Mouse (Mus musculus) ES-Bruce4 (cell line): ENCODE measurements around the gene Fibcd1. TPM values are rescaled to one million over a fixed set of nuclear protein-coding genes. Genes with fewer than 3 reads are reported as not detected.

ENCODE experiments used
- H3K27ac ChIP-seq: 2 replicates; pipeline ENCODE4 v1.5.1; 2012; ENCODE audit warnings: low read length, inconsistent platforms; ENCODE audit not compliant: insufficient read depth
- H3K27me3 ChIP-seq: 2 replicates; pipeline ENCODE4 v1.6.1; 2012; ENCODE audit warnings: mild to moderate bottlenecking, low read length, inconsistent platforms; ENCODE audit not compliant: control insufficient read depth, poor library complexity, insufficient read depth, severe bottlenecking
- H3K36me3 ChIP-seq: 2 replicates; pipeline ENCODE4 v1.6.1; 2012; ENCODE audit warnings: inconsistent platforms, mild to moderate bottlenecking, low read length, moderate library complexity; ENCODE audit not compliant: control insufficient read depth, poor library complexity, insufficient read depth, severe bottlenecking
- H3K4me1 ChIP-seq: one replicate; pipeline ENCODE4 v1.8.1; 2011; ENCODE audit warnings: low read length; ENCODE audit not compliant: control insufficient read depth, insufficient read depth
- H3K4me3 ChIP-seq: 2 replicates; pipeline ENCODE4 v1.5.1; 2011; ENCODE audit warnings: low read depth, mild to moderate bottlenecking, low read length
- H3K9ac ChIP-seq: 2 replicates; pipeline ENCODE4 v1.6.1; 2012; ENCODE audit warnings: low read depth, mild to moderate bottlenecking, inconsistent platforms; ENCODE audit not compliant: poor library complexity, severe bottlenecking
- H3K9me3 ChIP-seq: replicated peaks from 2 replicates; pipeline ENCODE4 v1.6.1; 2012; ENCODE audit warnings: mild to moderate bottlenecking, low read length, inconsistent platforms; ENCODE audit not compliant: control insufficient read depth, poor library complexity, insufficient read depth, severe bottlenecking
- CTCF ChIP-seq: IDR thresholded peaks from one replicate; pipeline ENCODE4 v1.8.1; 2011; ENCODE audit warnings: low read depth, low read length
- EP300 ChIP-seq: IDR thresholded peaks from 2 replicates; pipeline ENCODE4 v1.6.1; 2011; ENCODE audit warnings: low read depth, low read length; ENCODE audit not compliant: insufficient read depth
- POLR2A ChIP-seq: IDR thresholded peaks from one replicate; pipeline ENCODE4 v1.8.1; 2011; ENCODE audit warnings: low read length; ENCODE audit not compliant: insufficient read depth
- polyA plus RNA-seq: library from polyadenylated mRNA; stranded (reverse); fragments of >200 nt; gene quantifications from 2 replicates; pipeline ENCODE4 v1.2.4, GENCODE M21; 2011; ENCODE audit warnings: low read depth; ENCODE audit not compliant: missing spikeins, insufficient read depth, insufficient read length

Fibcd1 gene
- polyA plus RNA-seq, 1 experiment, result not detected

DNA sequence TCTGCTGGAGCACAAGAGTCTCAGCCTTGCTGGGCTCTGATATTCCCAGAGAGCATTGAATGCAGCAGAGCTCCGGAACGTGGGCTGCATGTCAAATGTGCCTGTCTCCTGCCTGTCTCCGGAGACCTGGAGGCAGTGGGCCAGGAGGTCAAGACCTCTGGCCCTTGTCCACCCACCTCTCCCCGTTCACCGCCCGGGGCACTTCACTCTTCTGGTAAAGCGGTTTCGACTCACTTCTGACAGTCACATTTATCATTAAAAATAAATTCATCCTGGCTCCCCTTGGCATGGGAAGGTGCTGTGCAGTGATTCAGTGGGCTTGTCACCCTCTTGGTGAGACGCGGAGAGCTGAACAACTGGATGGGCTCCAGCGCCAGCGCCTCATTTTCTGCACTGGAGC lies 4.3 kb upstream of the Fibcd1 start:
- no peaks in the 10 kb centered on the region for H3K9me3 ChIP-seq
- H3K4me3 ChIP-seq, result no peak overlapping the region
- no peaks in the 10 kb centered on the region for H3K36me3 ChIP-seq
- no peak overlapping the region for H3K9ac ChIP-seq
- H3K27me3 ChIP-seq, result peaks cover 11% of the 10 kb centered on the region
- TF ChIP-seq POLR2A (no peak), EP300 (no peak), CTCF (no peak)
- H3K4me1 ChIP-seq, result no peaks in the 10 kb centered on the region
- no peak overlapping the region for H3K27ac ChIP-seq

DNA sequence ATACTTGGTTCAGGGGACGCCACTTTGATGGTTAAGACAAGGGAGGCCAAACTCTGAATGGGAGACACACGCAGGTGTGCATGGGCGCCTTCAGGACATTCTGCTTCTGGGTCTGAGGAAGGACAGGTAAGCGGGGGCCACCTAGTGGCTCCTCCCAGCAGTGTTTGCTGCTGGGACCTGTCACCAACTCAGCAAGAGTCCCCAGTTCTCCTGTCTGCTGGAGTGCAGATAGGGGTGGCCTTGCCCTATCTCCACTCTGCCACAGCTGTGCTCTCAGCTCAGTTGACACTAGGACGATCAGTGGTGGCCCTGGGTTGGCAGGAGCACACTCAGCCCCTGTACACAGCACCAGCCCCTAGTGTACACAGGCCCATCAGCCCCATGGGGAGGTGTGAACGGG lies 2.1 kb upstream of the Fibcd1 start:
- no peak overlapping the region for H3K27ac ChIP-seq
- TF ChIP-seq EP300 (no peak), CTCF (peak; percentile 76)
- H3K36me3 ChIP-seq, result no peaks in the 10 kb centered on the region
- peaks cover 11% of the 10 kb centered on the region for H3K27me3 ChIP-seq
- no peaks in the 10 kb centered on the region for H3K9me3 ChIP-seq
- no peak overlapping the region for H3K4me3 ChIP-seq
- no peak overlapping the region for H3K9ac ChIP-seq
- H3K4me1 ChIP-seq, result no peaks in the 10 kb centered on the region

DNA sequence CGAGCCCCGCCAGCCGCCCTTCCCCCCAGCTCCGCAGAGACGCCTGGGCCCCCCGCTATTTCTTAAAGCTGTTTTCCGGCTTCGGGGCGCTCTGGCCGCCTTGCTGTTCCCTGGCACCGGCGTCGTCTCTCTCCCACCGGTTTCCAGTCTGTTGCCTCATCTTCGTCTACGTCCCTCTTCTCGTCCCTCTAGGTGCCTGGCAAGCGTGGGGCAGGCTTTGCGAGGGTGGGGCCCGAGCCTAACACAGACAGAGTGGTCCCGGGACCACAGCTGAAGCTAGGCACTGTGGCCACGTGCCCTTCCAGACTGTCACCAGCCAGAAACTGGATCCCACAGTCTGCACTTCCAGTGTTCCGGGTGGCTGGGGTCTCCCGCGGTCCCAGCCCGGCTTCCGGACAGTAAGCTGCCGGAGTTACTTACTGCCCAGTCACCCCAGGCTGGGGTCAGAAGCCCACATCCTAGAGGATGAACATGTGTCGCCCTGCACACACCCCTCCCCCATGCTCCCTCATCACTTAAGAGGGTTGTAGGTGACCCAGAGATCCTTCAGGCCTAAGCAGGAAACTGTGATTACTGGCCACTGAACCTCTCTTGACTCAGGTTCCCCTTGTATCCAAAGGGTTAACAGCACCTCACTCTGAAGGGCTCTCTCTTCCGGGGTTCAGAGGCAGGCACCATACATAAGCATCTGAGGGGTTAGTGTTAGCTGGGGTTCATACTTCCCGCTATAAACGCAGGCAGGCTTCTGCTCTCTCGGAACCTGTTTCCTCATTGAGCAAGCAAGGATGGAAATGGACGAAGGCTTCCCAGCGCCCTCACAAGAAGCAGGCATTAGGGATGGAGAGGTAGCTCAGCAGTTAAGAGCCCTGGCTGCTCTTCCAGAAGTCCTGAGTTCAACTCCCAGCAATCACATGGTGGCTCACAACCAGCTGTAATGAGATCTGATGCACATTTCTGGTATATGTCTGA lies 1.2 kb upstream of the Fibcd1 start:
- Histone ChIP-seq H3K4me3 (no peak overlapping the region), H3K4me1 (no peaks in the 10 kb centered on the region), H3K36me3 (no peaks in the 10 kb centered on the region), H3K27me3 (peaks cover 11% of the 10 kb centered on the region), H3K9me3 (no peaks in the 10 kb centered on the region), H3K27ac (no peak overlapping the region), H3K9ac (peak overlapping the region; percentile 65)
- TF ChIP-seq EP300 (no peak), CTCF (no peak), POLR2A (no peak)

DNA sequence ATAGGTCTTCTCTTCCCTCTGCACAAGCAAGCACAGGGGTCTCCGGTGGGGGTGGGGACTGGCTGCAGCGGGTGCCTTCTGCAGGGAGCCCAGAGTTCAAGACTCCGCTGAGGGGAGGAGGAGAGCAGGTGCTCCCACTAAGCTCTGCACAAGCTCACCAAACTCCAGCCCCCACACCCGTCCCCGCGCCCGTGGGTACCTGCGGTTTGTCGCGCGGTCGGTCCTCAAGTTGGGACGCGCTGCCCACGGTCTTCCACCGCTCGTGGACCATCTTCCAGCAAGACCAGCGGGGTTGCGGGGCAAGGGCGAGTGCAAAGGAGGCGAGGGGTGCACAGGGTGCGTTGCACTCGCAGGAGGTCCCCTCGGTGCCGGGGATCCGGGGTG lies 301 bp downstream of the Fibcd1 start:
- Histone ChIP-seq H3K9me3 (no peaks in the 10 kb centered on the region), H3K4me3 (peak overlapping the region; percentile 74), H3K4me1 (no peaks in the 10 kb centered on the region), H3K27me3 (peaks cover 11% of the 10 kb centered on the region), H3K9ac (peak overlapping the region; percentile 65), H3K27ac (no peak overlapping the region), H3K36me3 (no peaks in the 10 kb centered on the region)
- TF ChIP-seq POLR2A (no peak), CTCF (no peak), EP300 (no peak)

DNA sequence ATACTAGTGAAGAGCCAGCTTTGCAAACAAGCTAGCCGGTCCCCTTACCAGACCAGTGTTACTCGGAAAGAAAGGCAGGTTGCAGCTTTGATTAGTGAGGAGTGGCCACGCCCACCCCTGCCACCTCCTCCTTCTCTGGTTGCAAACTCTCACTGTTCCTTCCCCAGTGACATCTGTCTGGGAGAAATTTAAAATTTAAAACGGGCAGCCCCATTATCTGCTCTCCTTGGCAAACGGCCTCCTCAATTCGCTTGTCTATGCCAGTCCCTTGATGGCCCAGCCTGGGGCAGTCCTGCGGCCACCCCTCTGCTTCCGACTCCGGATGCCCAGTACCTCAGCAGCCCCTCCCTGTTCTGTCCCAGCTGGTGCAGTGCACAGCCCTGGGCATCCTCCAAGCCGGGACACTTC lies 1.1 kb downstream of the Fibcd1 start:
- Histone ChIP-seq H3K27ac (no peak overlapping the region), H3K9me3 (no peaks in the 10 kb centered on the region), H3K36me3 (no peaks in the 10 kb centered on the region), H3K4me3 (no peak overlapping the region), H3K27me3 (peaks cover 11% of the 10 kb centered on the region), H3K4me1 (no peaks in the 10 kb centered on the region), H3K9ac (no peak overlapping the region)
- TF ChIP-seq EP300 (no peak), POLR2A (no peak), CTCF (no peak)

DNA sequence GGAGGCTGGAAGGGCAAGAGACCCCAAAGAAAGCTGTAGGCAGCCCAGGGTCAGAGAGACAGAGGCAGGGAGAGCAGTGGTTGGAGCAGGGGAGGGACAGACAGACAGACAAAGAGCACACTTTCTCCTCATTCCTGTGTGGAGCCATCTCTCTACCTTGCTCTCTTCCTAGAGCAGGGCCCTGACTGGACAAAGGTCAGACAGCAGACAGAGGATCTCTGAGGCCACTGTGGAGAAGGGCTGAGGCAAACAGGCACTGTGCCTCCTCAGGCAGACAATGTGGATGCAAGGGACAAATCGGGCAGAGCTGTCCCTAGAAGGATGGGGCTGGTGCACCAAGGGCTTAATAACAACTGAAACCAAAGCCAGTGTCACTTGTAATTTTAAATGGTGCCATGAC lies 6.9 kb downstream of the Fibcd1 start:
- H3K36me3 ChIP-seq, result no peaks in the 10 kb centered on the region

More for the DNA sequence above, 6.9 kb downstream of the Fibcd1 start:
- Histone ChIP-seq H3K4me3 (no peak overlapping the region), H3K27ac (no peak overlapping the region), H3K9ac (no peak overlapping the region), H3K4me1 (no peaks in the 10 kb centered on the region), H3K9me3 (no peaks in the 10 kb centered on the region), H3K27me3 (no peaks in the 10 kb centered on the region)
- TF ChIP-seq POLR2A, result no peak
- TF ChIP-seq EP300, result no peak
